Mouse (Mus musculus) MEL (cell line): ENCODE measurements around the gene Gm17268. TPM values are rescaled to one million over a fixed set of nuclear protein-coding genes. Genes with fewer than 3 reads are reported as not detected.

ENCODE experiments used
- DNase-seq: peaks from one replicate; pipeline ENCODE4 v3.0.0; 2011; ENCODE audit warnings: low read depth, low spot score
- H3K27ac ChIP-seq: 2 replicates; pipeline ENCODE4 v1.5.1; 2012; ENCODE audit warnings: low read depth, mild to moderate bottlenecking, control low read depth, low read length, moderate library complexity; ENCODE audit not compliant: control insufficient read depth
- H3K27me3 ChIP-seq, 2 experiments: fragments of 150-350 bp in 1 of 2; sonication (generic) in 1 of 2; 2 replicates each; pipeline ENCODE4 v1.6.1; 2012; ENCODE audit warnings: low read length in 2 of 2, mild to moderate bottlenecking in 2 of 2, improper control_type of control experiment in 1 of 2, moderate library complexity in 1 of 2; ENCODE audit not compliant: insufficient read depth in 2 of 2, control insufficient read depth in 1 of 2
- H3K36me3 ChIP-seq, 2 experiments: 2 replicates each; pipeline ENCODE4 v1.6.1; 2012 to 2014; ENCODE audit warnings: low read length in 2 of 2, improper control_type of control experiment in 1 of 2, inconsistent platforms in 1 of 2, mild to moderate bottlenecking in 1 of 2; ENCODE audit not compliant: insufficient read depth in 2 of 2, control insufficient read depth in 1 of 2
- H3K4me1 ChIP-seq, 2 experiments: fragments of 150-350 bp in 1 of 2; sonication (generic) in 1 of 2; 2 replicates each; pipeline ENCODE4 v1.6.1; 2012; ENCODE audit warnings: low read length in 2 of 2, improper control_type of control experiment in 1 of 2, mild to moderate bottlenecking in 1 of 2; ENCODE audit not compliant: insufficient read depth in 2 of 2, control insufficient read depth in 1 of 2
- H3K4me3 ChIP-seq, 2 experiments: fragments of 150-350 bp in 1 of 2; sonication (generic) in 1 of 2; 2 replicates each; pipeline ENCODE4 v1.5.1; 2012; ENCODE audit warnings: low read depth in 2 of 2, low read length in 2 of 2, mild to moderate bottlenecking in 2 of 2, moderate library complexity in 2 of 2, control low read depth in 1 of 2, improper control_type of control experiment in 1 of 2; ENCODE audit not compliant: control insufficient read depth in 1 of 2, insufficient read depth in 1 of 2
- H3K79me2 ChIP-seq: 2 replicates; pipeline ENCODE4 v1.6.1; 2012; ENCODE audit warnings: mild to moderate bottlenecking, low read length, moderate library complexity; ENCODE audit not compliant: control insufficient read depth, poor library complexity, insufficient read depth
- H3K9ac ChIP-seq: 2 replicates; pipeline ENCODE4 v1.6.1; 2012; ENCODE audit warnings: low read depth, mild to moderate bottlenecking, control low read depth, low read length, moderate library complexity; ENCODE audit not compliant: control insufficient read depth, poor library complexity, severe bottlenecking
- H3K9me3 ChIP-seq: fragments of 150-350 bp; sonication (generic); replicated peaks from 2 replicates; pipeline ENCODE4 v1.6.1; 2012; ENCODE audit warnings: mild to moderate bottlenecking, low read length, improper control_type of control experiment, moderate library complexity; ENCODE audit not compliant: insufficient read depth
- BHLHE40 ChIP-seq: IDR thresholded peaks from 2 replicates; pipeline ENCODE4 v1.6.1; 2012; ENCODE audit warnings: low read depth, mild to moderate bottlenecking, inconsistent platforms, low read length, improper control_type of control experiment, borderline replicate concordance
- CTCF ChIP-seq, 3 experiments: IDR thresholded peaks in 2 of 3; conservative IDR thresholded peaks in 1 of 3; 2 replicates each; pipeline ENCODE4 v1.5.1; 2011 to 2012; ENCODE audit warnings: low read length in 3 of 3, low read depth in 2 of 3, mild to moderate bottlenecking in 2 of 3, improper control_type of control experiment in 1 of 3, inconsistent platforms in 1 of 3, mixed read lengths in 1 of 3, moderate library complexity in 1 of 3; ENCODE audit not compliant: control insufficient read depth in 1 of 3, insufficient read depth in 1 of 3, poor library complexity in 1 of 3, severe bottlenecking in 1 of 3
- ETS1 ChIP-seq: IDR thresholded peaks from 2 replicates; pipeline ENCODE4 v1.6.1; 2012; ENCODE audit warnings: low read depth, mild to moderate bottlenecking, inconsistent platforms, low read length, improper control_type of control experiment, moderate library complexity
- GATA1 ChIP-seq: IDR thresholded peaks from 2 replicates; pipeline ENCODE4 v1.6.1; 2011; ENCODE audit warnings: low read depth, low read length, improper control_type of control experiment
- MYB ChIP-seq: IDR thresholded peaks from 2 replicates; pipeline ENCODE4 v1.6.1; 2011; ENCODE audit warnings: mild to moderate bottlenecking, low read depth, low read length, improper control_type of control experiment
- NELFE ChIP-seq: IDR thresholded peaks from 2 replicates; pipeline ENCODE4 v1.6.1; 2011; ENCODE audit warnings: low read depth, low read length, improper control_type of control experiment
- SMC3 ChIP-seq: IDR thresholded peaks from 2 replicates; pipeline ENCODE4 v1.6.1; 2011; ENCODE audit warnings: low read depth, low read length, improper control_type of control experiment
- UBTF ChIP-seq: IDR thresholded peaks from 2 replicates; pipeline ENCODE4 v1.6.1; 2012; ENCODE audit warnings: low read depth, mild to moderate bottlenecking, inconsistent platforms, low read length, improper control_type of control experiment, moderate library complexity, borderline replicate concordance; ENCODE audit not compliant: insufficient read depth
- USF1 ChIP-seq: IDR thresholded peaks from 2 replicates; pipeline ENCODE4 v1.6.1; 2014; ENCODE audit warnings: low read depth, mild to moderate bottlenecking, inconsistent platforms, low read length, improper control_type of control experiment, moderate library complexity
- USF2 ChIP-seq, 2 experiments: IDR thresholded peaks; 2 replicates each; pipeline ENCODE4 v1.6.1; 2011 to 2012; ENCODE audit warnings: improper control_type of control experiment in 2 of 2, low read length in 2 of 2, borderline replicate concordance in 1 of 2, inconsistent platforms in 1 of 2, low read depth in 1 of 2, mild to moderate bottlenecking in 1 of 2; ENCODE audit not compliant: insufficient read depth in 1 of 2
- polyA plus RNA-seq, 2 experiments: library from polyadenylated mRNA; stranded (reverse) in 1 of 2; unstranded in 1 of 2; fragments of >175 nt in 1 of 2; fragments of >200 nt in 1 of 2; gene quantifications; 2 replicates each; pipeline versions ENCODE4 v1.2.1 to v1.2.4; 2012; ENCODE audit warnings: low replicate concordance in 2 of 2, low read depth in 1 of 2; ENCODE audit not compliant: insufficient read length in 2 of 2, insufficient read depth in 1 of 2, missing spikeins in 1 of 2
- total RNA-seq: library from RNA; depleted of rRNA; stranded (reverse); fragments of 300-350 nt; gene quantifications from 2 replicates; pipeline ENCODE4 v1.2.3, GENCODE M21; 2012; rRNA removed

The Gm17268 gene
- total and polyA plus RNA-seq, 3 experiments = not detected

DNA sequence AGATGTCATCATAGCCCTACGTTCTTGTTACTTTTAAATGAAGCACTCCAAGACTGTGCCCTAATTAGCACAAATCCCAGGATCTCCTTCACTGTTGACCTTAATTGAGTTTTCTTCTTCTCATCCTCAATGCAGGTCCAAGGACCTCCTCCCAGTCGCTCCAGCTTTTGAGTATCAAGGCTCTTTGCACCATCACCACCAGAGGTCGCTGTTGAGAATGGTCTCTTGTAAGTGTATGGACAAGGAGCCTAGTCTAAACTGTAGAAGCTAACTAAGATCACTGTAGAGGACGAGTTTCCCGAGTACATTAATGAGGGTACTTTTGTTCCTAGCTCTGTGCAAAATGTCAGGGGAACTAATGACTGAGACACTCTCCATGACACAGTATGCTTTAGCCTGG lies 55.2 kb downstream of the Gm17268 start:
- H3K36me3 ChIP-seq = no peaks in the 10 kb centered on the region
- no peaks in the 10 kb centered on the region for H3K4me1 ChIP-seq
- TF ChIP-seq CTCF (IDR thresholded peaks at IDR 0.05 in 2 of 3, conservative IDR thresholded peaks at IDR 0.05 in 1 of 3; ENCODE audit: control insufficient read depth in 1 of 3, insufficient read depth in 1 of 3, low read depth in 2 of 3, low read length in 3 of 3, poor library complexity in 1 of 3, severe bottlenecking in 1 of 3) = peak; percentile 35 to 47 (median 36)
- no peak for TF ChIP-seq NELFE
- no peak for TF ChIP-seq GATA1
- TF ChIP-seq USF2 (IDR thresholded peaks at IDR 0.05; ENCODE audit: borderline replicate concordance in 1 of 2, insufficient read depth in 1 of 2, low read depth in 1 of 2, low read length in 2 of 2) = no peak
- peak; percentile 39 for TF ChIP-seq SMC3
- TF ChIP-seq BHLHE40 = no peak
- no peak for TF ChIP-seq USF1
- TF ChIP-seq, all 39 proteins: peak for 2
- peak; percentile 38 for DNase-seq
- Histone ChIP-seq H3K79me2 (no peaks in the 10 kb centered on the region), H3K4me3 (no peak overlapping the region), H3K9me3 (no peaks in the 10 kb centered on the region), H3K9ac (no peak overlapping the region), H3K27ac (no peak overlapping the region), H3K27me3 (no peaks in the 10 kb centered on the region)

DNA sequence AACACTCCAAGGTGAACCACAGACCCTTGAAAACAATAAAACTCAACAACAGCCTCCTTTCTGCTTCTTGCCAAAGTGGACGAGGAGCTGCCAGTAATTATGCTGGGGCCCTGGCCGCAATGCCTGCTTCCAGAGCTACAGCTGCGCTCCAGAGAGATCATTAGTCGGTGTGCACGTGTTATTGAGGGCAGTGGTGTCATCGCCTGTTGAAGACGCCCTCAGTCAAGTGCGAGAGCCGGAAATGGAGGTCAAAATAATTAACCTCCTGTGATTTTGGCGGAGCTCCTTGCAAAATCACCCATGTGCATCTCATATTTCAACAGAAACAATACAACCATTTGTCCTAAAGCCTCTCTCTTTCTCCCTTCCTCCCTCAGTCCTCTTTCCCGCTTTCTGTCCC lies 56.2 kb downstream of the Gm17268 start:
- TF ChIP-seq ETS1 (no peak), UBTF (no peak), MYB (no peak), NELFE (no peak)
- no peaks in the 10 kb centered on the region for H3K79me2 ChIP-seq

More for the DNA sequence above, 56.2 kb downstream of the Gm17268 start:
- Histone ChIP-seq H3K27me3 (no peaks in the 10 kb centered on the region), H3K9me3 (no peaks in the 10 kb centered on the region), H3K9ac (no peak overlapping the region), H3K36me3 (no peaks in the 10 kb centered on the region), H3K4me3 (no peak overlapping the region), H3K4me1 (no peaks in the 10 kb centered on the region), H3K27ac (no peak overlapping the region)
- DNase-seq = no peak

Other genes starting within 250 kb of the Gm17268 start
- gene 5530401A14Rik, start 177.9 kb downstream of the Gm17268 start, total RNA-seq = not detected in 2 replicates
- not detected for gene 5530401A14Rik, start 177.9 kb downstream of the Gm17268 start, polyA plus RNA-seq
- not detected in 2 replicates for gene Asic2, start 70.1 kb downstream of the Gm17268 start, total RNA-seq
- not detected for gene Asic2, start 70.1 kb downstream of the Gm17268 start, polyA plus RNA-seq
- gene Ccl2, start 3.0 kb downstream of the Gm17268 start, total RNA-seq = 0.15 and 0.20 TPM in 2 replicates
- gene Ccl2, start 3.0 kb downstream of the Gm17268 start, polyA plus RNA-seq = not detected
- gene Ccl7, start 7.2 kb upstream of the Gm17268 start, total RNA-seq = not detected in 2 replicates
- gene Ccl7, start 7.2 kb upstream of the Gm17268 start, polyA plus RNA-seq = not detected
- gene Ccl11, start 19.3 kb upstream of the Gm17268 start, total RNA-seq = not detected in 2 replicates
- not detected for gene Ccl11, start 19.3 kb upstream of the Gm17268 start, polyA plus RNA-seq
- not detected in 2 replicates for gene Ccl12, start 63.3 kb upstream of the Gm17268 start, total RNA-seq
- gene Ccl12, start 63.3 kb upstream of the Gm17268 start, polyA plus RNA-seq = not detected
- gene Ccl8, start 76.6 kb upstream of the Gm17268 start, total RNA-seq = not detected in 2 replicates
- not detected for gene Ccl8, start 76.6 kb upstream of the Gm17268 start, polyA plus RNA-seq